Mouse (Mus musculus) hindbrain, embryonic 12.5 days (tissue): ENCODE measurements around the gene Cela3b. TPM values are rescaled to one million over a fixed set of nuclear protein-coding genes. Genes with fewer than 3 reads are reported as not detected.
A peak's percentile ranks its signal among the peaks of the same experiment; 100 is the strongest.

Source experiments
- ATAC-seq: fragments of 200-750 bp; cut with Nextera tagmentation; 2 replicates; pipeline ENCODE4 v1.8.0; 2017; ENCODE audit warnings: moderate TSS enrichment; ENCODE audit not compliant: low FRiP score
- H3K27ac ChIP-seq: fragments of 300-500 bp; sonication (generic); 2 replicates; pipeline ENCODE4 v1.5.1; 2016; ENCODE audit warnings: mild to moderate bottlenecking
- H3K27me3 ChIP-seq: fragments of 300-500 bp; sonication (generic); 2 replicates; pipeline ENCODE4 v1.6.1; 2016; ENCODE audit warnings: mild to moderate bottlenecking
- H3K36me3 ChIP-seq: fragments of 300-500 bp; sonication (generic); 2 replicates; pipeline ENCODE4 v1.6.1; 2016; ENCODE audit warnings: mild to moderate bottlenecking
- H3K4me1 ChIP-seq: fragments of 300-500 bp; sonication (generic); 2 replicates; pipeline ENCODE4 v1.6.1; 2016
- H3K4me2 ChIP-seq: fragments of 300-500 bp; sonication (generic); replicated peaks from 2 replicates; pipeline ENCODE4 v1.6.1; 2016; ENCODE audit warnings: mild to moderate bottlenecking
- H3K4me3 ChIP-seq: fragments of 300-500 bp; sonication (generic); 2 replicates; pipeline ENCODE4 v1.5.1; 2016; ENCODE audit warnings: mild to moderate bottlenecking
- H3K9ac ChIP-seq: fragments of 300-500 bp; sonication (generic); 2 replicates; pipeline ENCODE4 v1.6.1; 2016; ENCODE audit warnings: mild to moderate bottlenecking, moderate library complexity
- H3K9me3 ChIP-seq: fragments of 300-500 bp; sonication (generic); replicated peaks from 2 replicates; pipeline ENCODE4 v1.6.1; 2016; ENCODE audit warnings: mild to moderate bottlenecking
- WGBS: fragments of 180-500 bp; shearing (Covaris S2); methylation state at CpG from one replicate; pipeline ENCODE4 v1.1.7; 2016; 5-methylcytosine and 5-hydroxymethylcytosine counted together
- polyA plus RNA-seq: library from polyadenylated mRNA; unstranded; fragments of >200 nt; fragmentation: Nextera tagmentation; extraction: Ambion mirVana; gene quantifications from 2 replicates; pipeline ENCODE4 v1.2.1, GENCODE M21; 2016

The Cela3b gene
- polyA plus RNA-seq = not detected in 2 replicates

DNA sequence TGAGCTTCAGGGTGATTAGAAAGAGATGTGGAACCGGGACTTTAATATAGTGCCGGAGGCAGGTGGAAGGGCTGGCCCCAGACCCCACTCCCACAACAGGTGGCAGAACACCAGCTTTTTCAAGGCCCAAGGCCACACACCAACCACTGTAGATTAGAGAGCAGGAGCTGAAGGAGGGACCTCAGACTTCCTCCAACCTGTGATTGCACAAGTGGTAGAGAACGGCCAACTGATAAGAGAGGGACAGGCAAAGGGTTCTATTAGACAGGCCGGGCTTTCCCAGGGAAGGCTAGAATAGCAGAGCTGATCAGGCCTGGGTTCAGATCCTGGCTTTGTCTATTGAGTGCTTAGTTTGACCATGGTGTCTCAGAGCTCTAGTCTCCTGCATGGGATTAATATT lies at the start of gene Cela3b:
Cela3b (minus strand) TSS at position 39 of the 400 bp plus-strand sequence.
- no peaks in the 10 kb centered on the region for H3K36me3 ChIP-seq
- 97% methylated on average over 4 of the region's 4 CpGs for WGBS
- H3K9ac ChIP-seq = no peak within 1 kb of the TSS
- H3K9me3 ChIP-seq = no peaks in the 10 kb centered on the region
- no peaks in the 10 kb centered on the region for H3K27me3 ChIP-seq
- H3K4me3 ChIP-seq = no peak within 1 kb of the TSS
- no peak within 1 kb of the TSS for H3K4me2 ChIP-seq
- no peak for ATAC-seq
- H3K27ac ChIP-seq = no peak within 1 kb of the TSS
- no peaks in the 10 kb centered on the region for H3K4me1 ChIP-seq

- H3K4me1 ChIP-seq = peaks cover 68% of the 10 kb centered on the region
- no peaks in the 10 kb centered on the region for H3K27me3 ChIP-seq
- no peaks in the 10 kb centered on the region for H3K36me3 ChIP-seq
- H3K9ac ChIP-seq = no peak overlapping the region
- H3K27ac ChIP-seq = 0 out of 2 replicates have a peak overlapping the region, but pooled peaks have one; percentile 12
- no peak overlapping the region; the same call in 1 of the 2 replicates for H3K4me2 ChIP-seq
- ATAC-seq = no peak
- no peak overlapping the region for H3K4me3 ChIP-seq
- no peaks in the 10 kb centered on the region for H3K9me3 ChIP-seq
- WGBS = 9% methylated on average over 6 of the region's 6 CpGs
Measured at GRCm38 (mm10) chr4:137479757-137480156, 49.4 kb upstream of the Cela3b start.

DNA sequence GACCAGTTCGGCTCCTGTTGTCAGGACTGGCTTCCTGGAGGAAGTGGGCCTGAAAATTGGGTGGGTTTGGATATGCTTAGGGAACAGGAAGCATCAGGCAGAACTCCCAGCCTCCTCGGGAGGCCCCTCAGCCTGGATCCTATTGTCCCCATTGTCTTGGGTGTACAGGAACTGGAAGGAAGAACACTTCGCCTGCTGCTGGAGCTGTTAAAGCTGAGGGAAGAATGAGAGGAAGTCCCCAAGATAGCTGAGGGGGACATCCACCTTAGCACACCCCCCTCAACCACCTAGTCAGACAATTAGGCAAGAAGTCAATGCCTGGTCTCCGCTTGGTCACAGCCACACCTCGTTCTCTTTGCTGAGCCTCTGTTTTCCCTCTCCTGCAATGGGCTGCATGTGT lies 48.0 kb upstream of the Cela3b start:
- Histone ChIP-seq H3K4me1 (peaks cover 68% of the 10 kb centered on the region), H3K36me3 (no peaks in the 10 kb centered on the region), H3K4me2 (no peak overlapping the region), H3K4me3 (no peak overlapping the region), H3K9me3 (no peaks in the 10 kb centered on the region), H3K27me3 (no peaks in the 10 kb centered on the region), H3K27ac (no peak overlapping the region), H3K9ac (no peak overlapping the region)
- ATAC-seq = no peak
- 68% methylated on average over 5 of the region's 5 CpGs for WGBS

DNA sequence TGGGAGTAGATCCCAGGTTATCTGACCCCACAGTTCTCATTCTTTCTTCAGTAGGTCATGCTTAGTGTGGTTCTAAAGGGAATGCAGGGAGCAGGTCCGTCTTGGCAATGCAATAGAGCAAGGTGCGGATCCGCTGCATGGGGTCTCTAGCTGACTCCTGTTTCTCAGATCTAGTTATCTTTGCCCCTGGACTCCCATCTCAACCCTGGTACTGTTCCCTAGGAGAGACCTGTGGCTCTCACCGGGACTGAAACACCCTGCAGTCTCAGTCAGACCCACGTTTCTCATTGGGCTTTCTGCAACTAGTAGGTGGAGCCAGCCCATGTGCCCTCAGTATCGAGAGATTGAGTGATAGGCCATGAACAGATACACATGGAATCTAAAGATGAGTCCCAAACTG lies 47.3 kb upstream of the Cela3b start:
- Histone ChIP-seq H3K9me3 (no peaks in the 10 kb centered on the region), H3K9ac (no peak overlapping the region), H3K27ac (no peak overlapping the region), H3K27me3 (no peaks in the 10 kb centered on the region), H3K4me2 (no peak overlapping the region), H3K4me1 (peaks cover 68% of the 10 kb centered on the region), H3K4me3 (no peak overlapping the region), H3K36me3 (no peaks in the 10 kb centered on the region)
- ATAC-seq = no peak
- WGBS = 65% methylated on average over 6 of the region's 6 CpGs

- WGBS = 15% methylated on average over 17 of the region's 17 CpGs
- Histone ChIP-seq H3K9me3 (no peaks in the 10 kb centered on the region), H3K4me3 (no peak overlapping the region), H3K9ac (peak overlapping the region; percentile 38), H3K27me3 (no peaks in the 10 kb centered on the region), H3K4me1 (peaks cover 59% of the 10 kb centered on the region), H3K27ac (peak overlapping the region; percentile 12; the same call in 1 of the 2 replicates), H3K36me3 (no peaks in the 10 kb centered on the region), H3K4me2 (peak overlapping the region; percentile 26)
- ATAC-seq = 0 out of 2 replicates have a peak, but pooled peaks have one; percentile 12
Measured at GRCm38 (mm10) chr4:137476761-137477237, 46.5 kb upstream of the Cela3b start.

GRCm38 (mm10) chr4:137476065-137476760 lies 45.9 kb upstream of the Cela3b start:
- H3K36me3 ChIP-seq = no peaks in the 10 kb centered on the region
- no peaks in the 10 kb centered on the region for H3K9me3 ChIP-seq
- no peaks in the 10 kb centered on the region for H3K27me3 ChIP-seq
- WGBS = 32% methylated on average over 10 of the region's 10 CpGs
- peaks cover 54% of the 10 kb centered on the region for H3K4me1 ChIP-seq
- no peak overlapping the region for H3K4me3 ChIP-seq
- ATAC-seq = no peak
- H3K27ac ChIP-seq = peak overlapping the region; percentile 12; the same call in 1 of the 2 replicates
- peak overlapping the region; percentile 26 for H3K4me2 ChIP-seq
- peak overlapping the region; percentile 38 for H3K9ac ChIP-seq

- Histone ChIP-seq H3K27me3 (no peaks in the 10 kb centered on the region), H3K4me1 (peaks cover 53% of the 10 kb centered on the region)
- 83% methylated on average over 13 of the region's 13 CpGs for WGBS
Measured at GRCm38 (mm10) chr4:137475271-137476050, 45.1 kb upstream of the Cela3b start.

GRCm38 (mm10) chr4:137474694-137475093 lies 44.4 kb upstream of the Cela3b start:
- H3K4me3 ChIP-seq = no peak overlapping the region
- 0 out of 2 replicates have a peak, but pooled peaks cover 2% of the 10 kb centered on the region for H3K27me3 ChIP-seq
- no peaks in the 10 kb centered on the region for H3K9me3 ChIP-seq
- H3K4me2 ChIP-seq = no peak overlapping the region
- no peaks in the 10 kb centered on the region for H3K36me3 ChIP-seq
- no peak overlapping the region for H3K9ac ChIP-seq
- ATAC-seq = no peak
- WGBS = 93% methylated on average over 7 of the region's 7 CpGs
- peaks cover 53% of the 10 kb centered on the region for H3K4me1 ChIP-seq
- H3K27ac ChIP-seq = no peak overlapping the region

More at GRCm38 (mm10) chr4:137475271-137476050, 45.1 kb upstream of the Cela3b start:
- H3K9me3 ChIP-seq = no peaks in the 10 kb centered on the region
- no peak overlapping the region for H3K27ac ChIP-seq
- H3K36me3 ChIP-seq = no peaks in the 10 kb centered on the region
- no peak overlapping the region for H3K4me2 ChIP-seq
- H3K9ac ChIP-seq = no peak overlapping the region
- ATAC-seq = no peak
- H3K4me3 ChIP-seq = no peak overlapping the region

GRCm38 (mm10) chr4:137473701-137474388 lies 43.5 kb upstream of the Cela3b start:
- no peak for ATAC-seq
- peaks cover 54% of the 10 kb centered on the region for H3K4me1 ChIP-seq

DNA sequence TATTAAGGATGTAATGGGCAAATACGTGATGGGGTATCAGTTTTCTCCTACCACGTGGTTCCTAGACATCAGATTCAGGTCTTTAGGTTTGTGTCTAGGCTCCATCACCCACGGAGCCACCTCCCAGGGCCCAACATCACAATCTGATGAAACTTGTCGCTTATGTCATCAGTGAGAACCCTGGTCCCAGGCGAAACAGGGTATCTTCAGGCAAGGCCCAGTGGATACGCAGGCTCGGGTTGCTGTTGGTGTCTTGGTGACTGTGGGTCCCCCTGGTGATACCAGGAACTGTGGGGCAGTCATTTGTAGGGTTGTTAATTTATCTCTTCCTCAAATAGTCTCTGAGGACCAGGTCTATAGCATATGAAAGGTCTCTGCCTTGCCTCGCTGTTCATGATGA lies 42.9 kb upstream of the Cela3b start:
- H3K4me2 ChIP-seq = no peak overlapping the region

More at GRCm38 (mm10) chr4:137473701-137474388, 43.5 kb upstream of the Cela3b start:
- no peak overlapping the region for H3K4me2 ChIP-seq
- no peaks in the 10 kb centered on the region for H3K9me3 ChIP-seq
- 0 out of 2 replicates have a peak, but pooled peaks cover 6% of the 10 kb centered on the region for H3K27me3 ChIP-seq
- H3K4me3 ChIP-seq = no peak overlapping the region
- no peak overlapping the region for H3K9ac ChIP-seq
- 71% methylated on average over 18 of the region's 18 CpGs for WGBS
- H3K27ac ChIP-seq = no peak overlapping the region; the same call in 1 of the 2 replicates
- H3K36me3 ChIP-seq = no peaks in the 10 kb centered on the region

GRCm38 (mm10) chr4:137471326-137471725 lies 41.0 kb upstream of the Cela3b start:
- Histone ChIP-seq H3K36me3 (no peaks in the 10 kb centered on the region), H3K27ac (peak overlapping the region; percentile 31; the same call in 1 of the 2 replicates), H3K9ac (no peak overlapping the region), H3K4me2 (peak overlapping the region; percentile 93), H3K4me1 (peaks cover 44% of the 10 kb centered on the region), H3K27me3 (0 out of 2 replicates have a peak, but pooled peaks cover 6% of the 10 kb centered on the region), H3K4me3 (no peak overlapping the region), H3K9me3 (no peaks in the 10 kb centered on the region)
- ATAC-seq = no peak
- 72% methylated on average over 8 of the region's 8 CpGs for WGBS

More for the DNA sequence above, 42.9 kb upstream of the Cela3b start:
- Histone ChIP-seq H3K4me1 (peaks cover 51% of the 10 kb centered on the region), H3K4me3 (no peak overlapping the region), H3K9me3 (no peaks in the 10 kb centered on the region), H3K27ac (no peak overlapping the region), H3K36me3 (no peaks in the 10 kb centered on the region), H3K27me3 (0 out of 2 replicates have a peak, but pooled peaks cover 6% of the 10 kb centered on the region), H3K9ac (no peak overlapping the region)
- ATAC-seq = no peak
- 88% methylated on average over 8 of the region's 8 CpGs for WGBS
